Comparison of ENCODE assay signal across 23 mouse cellular contexts in genomic region chr11:83550186-83550632, GRCm38 (mm10). TPM values are rescaled to one million over a fixed set of nuclear protein-coding genes. Genes with fewer than 3 reads are reported as not detected.
DNase-seq lines count a peak whose midpoint lies in the region; ATAC-seq lines count a peak whose summit lies in the region.
"Had no signal": no experiment of that assay in that cellular context is flagged by ENCODE, and none has a peak within 500 bp of the region (broad histone marks: within the 10 kb centered on the region; RNA-seq: fewer than 3 reads in every experiment).

No protein-coding gene starts in this region.

- no peaks in the 10 kb centered on the region for H3K27me3 ChIP-seq in heart, embryonic 12.5 days (replicated peaks)
- no peaks in the 10 kb centered on the region for H3K27me3 ChIP-seq in intestine, embryonic 16.5 days (replicated peaks; ENCODE audit: control insufficient read depth, insufficient read depth, low read length)
- H3K27me3 ChIP-seq: embryonic facial prominence, embryonic 13.5 days; neural tube, embryonic 15.5 days had no signal

- H3K9ac ChIP-seq in heart, embryonic 12.5 days = no peak overlapping the region
- H3K9ac ChIP-seq in intestine, embryonic 16.5 days (ENCODE audit: low read depth, low read length) = no peak overlapping the region
- H3K9ac ChIP-seq: embryonic facial prominence, embryonic 13.5 days; neural tube, embryonic 15.5 days had no signal

- peak; percentile 31 for DNase-seq in 3T3-L1 (ENCODE audit: low read depth, low spot score)
- DNase-seq in CD4-positive helper T cell, adult 2 months (ENCODE audit: low read depth, low spot score) = peak; percentile 76
- DNase-seq in heart, adult 8-10 months (ENCODE audit: low spot score) = no peak
- DNase-seq in layer of hippocampus, adult 8-10 months (ENCODE audit: low spot score in 2 of 2) = no peak
- DNase-seq: cerebellum, adult 18-20 months; gastrocnemius, postnatal 10 days; heart, postnatal 36 days; kidney, postnatal 4 days; thymus, postnatal 25 days had no signal

- H3K4me3 ChIP-seq in heart, embryonic 12.5 days = no peak overlapping the region
- no peak overlapping the region for H3K4me3 ChIP-seq in intestine, embryonic 16.5 days (ENCODE audit: low read length)
- H3K4me3 ChIP-seq: embryonic facial prominence, embryonic 13.5 days; heart, embryonic 10.5 days; neural tube, embryonic 15.5 days had no signal

- peak; percentile 90 for ATAC-seq in activated CD4-positive, CD25-positive, alpha-beta regulatory T cell, adult 4 months
- peak; percentile 85 for ATAC-seq in megakaryocyte, adult 5-6 weeks (ENCODE audit: poor library complexity, severe bottlenecking)
- no peak for ATAC-seq in heart, embryonic 12.5 days (ENCODE audit: insufficient number of reproducible peaks, low FRiP score)
- ATAC-seq in intestine, embryonic 16.5 days = no peak

- 72% methylated on average over 5 of the region's 5 CpGs for WGBS in heart, embryonic 12.5 days
- 85% methylated on average over 5 of the region's 5 CpGs for WGBS in intestine, embryonic 16.5 days

- no peaks in the 10 kb centered on the region for H3K4me1 ChIP-seq in heart, embryonic 12.5 days (replicated peaks)
- no peaks in the 10 kb centered on the region for H3K4me1 ChIP-seq in intestine, embryonic 16.5 days (ENCODE audit: control insufficient read depth, insufficient read depth, low read length)
- H3K4me1 ChIP-seq: embryonic facial prominence, embryonic 13.5 days; heart, embryonic 10.5 days; neural tube, embryonic 15.5 days had no signal

- no peaks in the 10 kb centered on the region for H3K9me3 ChIP-seq in heart, embryonic 12.5 days (replicated peaks)
- no peaks in the 10 kb centered on the region for H3K9me3 ChIP-seq in intestine, embryonic 16.5 days (ENCODE audit: control insufficient read depth, low read length)
- H3K9me3 ChIP-seq: embryonic facial prominence, embryonic 13.5 days; heart, embryonic 10.5 days; neural tube, embryonic 15.5 days had no signal

- no peak overlapping the region for H3K4me2 ChIP-seq in heart, embryonic 12.5 days
- no peak overlapping the region for H3K4me2 ChIP-seq in intestine, embryonic 16.5 days (ENCODE audit: low read depth, low read length)
- H3K4me2 ChIP-seq: embryonic facial prominence, embryonic 13.5 days; midbrain, embryonic 11.5 days; neural tube, embryonic 15.5 days had no signal

- H3K27ac ChIP-seq in heart, embryonic 12.5 days (ENCODE audit: poor library complexity, severe bottlenecking) = no peak overlapping the region
- no peak overlapping the region for H3K27ac ChIP-seq in intestine, embryonic 16.5 days (ENCODE audit: low read length)
- H3K27ac ChIP-seq: embryonic facial prominence, embryonic 13.5 days; heart, embryonic 10.5 days; neural tube, embryonic 15.5 days had no signal

- no peaks in the 10 kb centered on the region for H3K36me3 ChIP-seq in heart, embryonic 12.5 days
- no peaks in the 10 kb centered on the region for H3K36me3 ChIP-seq in intestine, embryonic 16.5 days (ENCODE audit: control insufficient read depth, insufficient read depth, low read length)
- H3K36me3 ChIP-seq: embryonic facial prominence, embryonic 13.5 days; heart, embryonic 10.5 days; neural tube, embryonic 15.5 days had no signal

RNA-seq across cellular contexts. Expression of gene Ccl5, which starts 19.9 kb away (rescaled TPM):
- 100 to 1,000 TPM; 462 to 551 TPM for polyA plus RNA-seq in activated CD4-positive, CD25-positive, alpha-beta regulatory T cell, adult 4 months (2017; shearing (Covaris generic))
- 32.1 and 70.7 TPM in 2 replicates for total RNA-seq in megakaryocyte, adult 5-6 weeks (2015)
- 7.2 and 11.1 TPM in 2 replicates for total RNA-seq in megakaryocyte, adult 5-6 weeks (2017)
- total RNA-seq in heart, adult 8-10 months (2022) = 1 to 10 TPM in 1 of 4 experiments, under 1 TPM in 1, not detected in 2; 0.76 to 1.1 TPM
- 0.53 TPM in 1 of 2 replicates, not detected in the other for polyA plus RNA-seq in heart, embryonic 12.5 days (2016; fragmentation: Nextera tagmentation; extraction: Ambion mirVana)
- 3.5 and 4.8 TPM in 2 replicates for polyA plus RNA-seq in intestine, embryonic 16.5 days (2015; fragmentation: Nextera tagmentation; extraction: Ambion mirVana)
- under 1 TPM in 2 of 4 experiments, not detected in 2; 0.68 to 0.93 TPM for total RNA-seq in layer of hippocampus, adult 8-10 months (2022)
- total RNA-seq: gastrocnemius, postnatal 10 days; layer of hippocampus, postnatal 25 days; left cerebral cortex, postnatal 14 days had no signal
- polyA plus RNA-seq: embryonic facial prominence, embryonic 13.5 days; heart, embryonic 10.5 days; kidney, embryonic 14.5 days; midbrain, embryonic 11.5 days; neural tube, embryonic 15.5 days had no signal

RNA-seq across cellular contexts. Expression of gene Ccl9, which starts 28.2 kb away (rescaled TPM):
- under 1 TPM in 1 of 2 experiments, not detected in 1; 0.67 TPM for polyA plus RNA-seq in activated CD4-positive, CD25-positive, alpha-beta regulatory T cell, adult 4 months (2017; shearing (Covaris generic))
- total RNA-seq in megakaryocyte, adult 5-6 weeks (2015) = 447 and 459 TPM in 2 replicates
- total RNA-seq in megakaryocyte, adult 5-6 weeks (2017) = 282 and 303 TPM in 2 replicates
- total RNA-seq in heart, adult 8-10 months (2022) = 1 to 10 TPM; 4.4 to 9.5 (median 5.6) TPM
- polyA plus RNA-seq in heart, embryonic 12.5 days (2016; fragmentation: Nextera tagmentation; extraction: Ambion mirVana) = 0.66 and 1.5 TPM in 2 replicates
- polyA plus RNA-seq in intestine, embryonic 16.5 days (2015; fragmentation: Nextera tagmentation; extraction: Ambion mirVana) = 47.6 and 52.6 TPM in 2 replicates
- 1 to 10 TPM; 5.1 to 10.0 (median 7.7) TPM for total RNA-seq in layer of hippocampus, adult 8-10 months (2022)

RNA-seq across cellular contexts. Expression of gene Heatr9, which starts 28.2 kb away (rescaled TPM):
- polyA plus RNA-seq in activated CD4-positive, CD25-positive, alpha-beta regulatory T cell, adult 4 months (2017; shearing (Covaris generic)) = under 1 TPM; 0.25 to 0.46 TPM
- not detected in 2 replicates for total RNA-seq in megakaryocyte, adult 5-6 weeks (2015)
- total RNA-seq in megakaryocyte, adult 5-6 weeks (2017) = not detected in 2 replicates
- not detected for total RNA-seq in heart, adult 8-10 months (2022)
- not detected in 2 replicates for polyA plus RNA-seq in heart, embryonic 12.5 days (2016; fragmentation: Nextera tagmentation; extraction: Ambion mirVana)
- polyA plus RNA-seq in intestine, embryonic 16.5 days (2015; fragmentation: Nextera tagmentation; extraction: Ambion mirVana) = not detected in 2 replicates
- total RNA-seq in layer of hippocampus, adult 8-10 months (2022) = not detected
- total RNA-seq: gastrocnemius, postnatal 10 days; heart, postnatal 36 days; layer of hippocampus, postnatal 25 days; left cerebral cortex, postnatal 14 days had no signal
- polyA plus RNA-seq: brain, embryonic 14.5 days; embryonic facial prominence, embryonic 13.5 days; heart, embryonic 10.5 days; kidney, embryonic 14.5 days; limb, embryonic 14.5 days; liver, embryonic 16.5 days; midbrain, embryonic 11.5 days; neural tube, embryonic 15.5 days had no signal

RNA-seq across cellular contexts. Expression of gene Ccl6, which starts 42.7 kb away (rescaled TPM):
- polyA plus RNA-seq in activated CD4-positive, CD25-positive, alpha-beta regulatory T cell, adult 4 months (2017; shearing (Covaris generic)) = 1 to 10 TPM in 1 of 2 experiments, not detected in 1; 1.4 TPM
- total RNA-seq in megakaryocyte, adult 5-6 weeks (2015) = 916 and 950 TPM in 2 replicates
- total RNA-seq in megakaryocyte, adult 5-6 weeks (2017) = 592 and 639 TPM in 2 replicates
- 10 to 100 TPM in 2 of 4 experiments, 1 to 10 TPM in 2; 5.4 to 24.7 (median 9.6) TPM for total RNA-seq in heart, adult 8-10 months (2022)
- 0.86 and 1.5 TPM in 2 replicates for polyA plus RNA-seq in heart, embryonic 12.5 days (2016; fragmentation: Nextera tagmentation; extraction: Ambion mirVana)
- polyA plus RNA-seq in intestine, embryonic 16.5 days (2015; fragmentation: Nextera tagmentation; extraction: Ambion mirVana) = 30.3 and 39.1 TPM in 2 replicates
- 10 to 100 TPM in 2 of 4 experiments, 1 to 10 TPM in 1, under 1 TPM in 1; 0.43 to 51.7 (median 19.3) TPM for total RNA-seq in layer of hippocampus, adult 8-10 months (2022)

Comparison
In these comparisons a context has a peak if more than half of its experiments do, and no peak if none do; other contexts are left out.
1. DNase-seq: peak in 3T3-L1 (single experiment) and CD4-positive helper T cell, adult 2 months (single experiment); none in heart, adult 8-10 months (single experiment) and layer of hippocampus, adult 8-10 months (0 of 2).
2. ATAC-seq: peak in activated CD4-positive, CD25-positive, alpha-beta regulatory T cell, adult 4 months (single experiment) and megakaryocyte, adult 5-6 weeks (single experiment); none in heart, embryonic 12.5 days (single experiment) and intestine, embryonic 16.5 days (single experiment).
3. RNA of gene Ccl9, which starts 28.2 kb away (total RNA-seq): 282 to 459 TPM in megakaryocyte, adult 5-6 weeks; 5.1 to 10.0 TPM in layer of hippocampus, adult 8-10 months and 4.4 to 9.5 TPM in heart, adult 8-10 months; every median in the first group is over 10 times any median in the second.